Mouse (Mus musculus) ES-E14 (cell line): ENCODE results near the gene Armc12.

Experiments
- MAFK ChIP-seq: IDR thresholded peaks from 2 replicates; pipeline ENCODE4 v1.6.1; 2014; ENCODE audit warnings: mild to moderate bottlenecking, low read depth, low read length, inconsistent platforms; ENCODE audit not compliant: insufficient read depth
- ZC3H11A ChIP-seq: IDR thresholded peaks from 2 replicates; pipeline ENCODE4 v1.6.1; 2012; ENCODE audit warnings: low read depth, mild to moderate bottlenecking, inconsistent platforms, low read length, borderline replicate concordance

- TF ChIP-seq MAFK = no peak
- no peak for TF ChIP-seq ZC3H11A
Observed at GRCm38 (mm10) chr17:28518615-28519071, 12.0 kb upstream of the Armc12 start.
